Mouse (Mus musculus): ENCODE measurements around the gene Nkx1-1.
A peak's percentile ranks its signal among the peaks of the same experiment; 100 is the strongest.

Gene Nkx1-1

GRCm38 (mm10) chr5:33420313-33420712 lies 13.5 kb downstream of the Nkx1-1 start:
- DNase-seq (ENCODE audit: extremely low spot score, low spot score) = no peak

GRCm38 (mm10) chr5:33400819-33401218 lies 33.0 kb downstream of the Nkx1-1 start:
- no peak for DNase-seq (ENCODE audit: extremely low spot score, low spot score)

GRCm38 (mm10) chr5:33396828-33397227 lies 36.9 kb downstream of the Nkx1-1 start:
- DNase-seq (ENCODE audit: extremely low spot score, low spot score) = no peak

GRCm38 (mm10) chr5:33395693-33396092 lies 38.1 kb downstream of the Nkx1-1 start:
- no peak for DNase-seq (ENCODE audit: extremely low spot score, low spot score)

- peak; percentile 81 for DNase-seq (ENCODE audit: extremely low spot score, low spot score)
Observed at GRCm38 (mm10) chr5:33393803-33394202, 40.0 kb downstream of the Nkx1-1 start.

GRCm38 (mm10) chr5:33387550-33387949 lies 46.2 kb downstream of the Nkx1-1 start:
- no peak for DNase-seq (ENCODE audit: extremely low spot score, low spot score)

Data from neural tube, embryonic 10.5 days (tissue).